Mouse (Mus musculus) forebrain, embryonic 15.5 days (tissue): ENCODE results near the gene Ndufa13. TPM values are rescaled to one million over a fixed set of nuclear protein-coding genes. Genes with fewer than 3 reads are reported as not detected.

Experiments used
- ATAC-seq: fragments of 200-750 bp; cut with Nextera tagmentation; replicated peaks from 2 replicates; pipeline ENCODE4 v1.8.0; 2017; ENCODE audit warnings: mild to moderate bottlenecking, moderate TSS enrichment, moderate library complexity
- H3K27ac ChIP-seq: fragments of 300-500 bp; sonication (generic); replicated peaks from 2 replicates; pipeline ENCODE4 v1.5.1; 2015; ENCODE audit warnings: mild to moderate bottlenecking, inconsistent platforms
- H3K27me3 ChIP-seq: fragments of 300-500 bp; sonication (generic); 2 replicates; pipeline ENCODE4 v1.6.1; 2015; ENCODE audit warnings: inconsistent platforms
- H3K36me3 ChIP-seq: fragments of 300-500 bp; sonication (generic); 2 replicates; pipeline ENCODE4 v1.6.1; 2015; ENCODE audit warnings: mild to moderate bottlenecking, inconsistent platforms
- H3K4me1 ChIP-seq: fragments of 300-500 bp; sonication (generic); 2 replicates; pipeline ENCODE4 v1.6.1; 2015; ENCODE audit warnings: inconsistent platforms
- H3K4me2 ChIP-seq: fragments of 300-500 bp; sonication (generic); replicated peaks from 2 replicates; pipeline ENCODE4 v1.6.1; 2015; ENCODE audit warnings: mild to moderate bottlenecking, inconsistent platforms
- H3K4me3 ChIP-seq: fragments of 300-500 bp; sonication (generic); 2 replicates; pipeline ENCODE4 v1.5.1; 2015; ENCODE audit warnings: mild to moderate bottlenecking, inconsistent platforms
- H3K9ac ChIP-seq: fragments of 300-500 bp; sonication (generic); replicated peaks from 2 replicates; pipeline ENCODE4 v1.6.1; 2015; ENCODE audit warnings: mild to moderate bottlenecking, inconsistent platforms
- H3K9me3 ChIP-seq: fragments of 300-500 bp; sonication (generic); 2 replicates; pipeline ENCODE4 v1.6.1; 2016; ENCODE audit warnings: inconsistent platforms
- WGBS: fragments of 180-500 bp; shearing (Covaris S2); methylation state at CpG from one replicate; pipeline ENCODE4 v1.1.7; 2015; ENCODE audit warnings: mixed read lengths; 5-methylcytosine and 5-hydroxymethylcytosine counted together
- polyA plus RNA-seq: library from polyadenylated mRNA; unstranded; fragments of >200 nt; fragmentation: Nextera tagmentation; extraction: Ambion mirVana; gene quantifications from 2 replicates; pipeline ENCODE4 v1.2.1, GENCODE M21; 2015

Gene Ndufa13
- polyA plus RNA-seq, 1 experiment from 2014 or later: 173 TPM

DNA sequence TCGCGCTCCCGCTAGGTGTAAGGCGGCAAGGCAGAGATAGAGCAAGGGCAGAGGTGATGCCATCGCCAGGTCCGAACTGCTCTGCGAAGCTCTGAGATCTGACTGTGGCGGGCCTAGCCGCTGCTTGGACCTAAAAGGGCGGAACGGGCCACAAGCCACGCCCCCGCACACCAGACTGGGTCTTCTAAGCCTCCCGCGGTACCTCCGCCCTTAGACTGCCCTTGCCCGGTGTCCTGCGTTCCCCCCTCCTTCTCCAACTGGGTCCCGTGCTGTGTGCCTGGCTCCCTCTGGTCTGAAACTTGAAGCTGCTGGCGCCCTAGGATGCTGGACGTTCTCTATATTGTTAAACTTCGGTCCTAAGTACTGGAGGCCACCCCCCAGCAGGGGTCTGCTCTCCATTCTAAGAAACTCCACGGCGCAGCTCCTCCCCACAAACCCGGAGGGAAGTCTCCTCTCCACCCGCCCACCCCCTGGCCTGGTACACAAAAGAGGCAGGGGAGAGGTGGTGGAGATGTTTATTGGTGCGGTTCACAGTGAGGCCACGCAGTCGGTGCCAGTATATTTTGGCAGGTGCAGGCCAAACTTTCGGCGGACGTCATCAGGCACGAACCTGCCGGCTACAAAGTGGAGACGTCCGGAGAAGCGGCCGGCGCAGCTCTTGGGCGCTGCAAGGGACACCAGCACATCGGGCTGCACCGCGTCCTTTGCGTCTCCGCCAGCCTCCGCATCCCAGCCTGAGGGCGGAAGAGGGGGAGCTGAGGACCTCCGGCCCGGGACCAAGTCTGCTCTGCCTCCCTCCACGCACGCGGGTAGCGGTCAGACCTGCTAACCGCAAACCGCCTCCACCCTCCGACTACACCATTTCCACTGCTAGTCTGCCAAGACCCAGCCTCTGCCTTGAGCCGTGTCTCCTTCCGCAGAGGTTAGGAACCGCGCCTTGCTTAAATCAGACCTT lies 14.8 kb downstream of the Ndufa13 start, which contains the start of gene Cilp2:
Gene Cilp2, minus strand, starts transcription at position 399 of the 955 bp plus-strand sequence.
- Histone ChIP-seq H3K9ac (peak within 1 kb of the TSS; percentile 29; the same call in 1 of the 2 replicates), H3K4me2 (peak within 1 kb of the TSS; percentile 41), H3K27me3 (peaks cover 83% of the 10 kb centered on the region), H3K4me1 (peaks cover 52% of the 10 kb centered on the region), H3K36me3 (no peaks in the 10 kb centered on the region), H3K9me3 (no peaks in the 10 kb centered on the region), H3K4me3 (peak within 1 kb of the TSS; percentile 27), H3K27ac (no peak within 1 kb of the TSS)
- ATAC-seq: no peak
- WGBS: under 1% methylated on average over 60 of the region's 60 CpGs

GRCm38 (mm10) chr8:69884141-69884540 lies 18.2 kb downstream of the Ndufa13 start:
- Histone ChIP-seq H3K4me1 (peaks cover 56% of the 10 kb centered on the region), H3K4me3 (no peak overlapping the region), H3K27ac (no peak overlapping the region), H3K9me3 (no peaks in the 10 kb centered on the region), H3K4me2 (no peak overlapping the region), H3K9ac (no peak overlapping the region), H3K36me3 (no peaks in the 10 kb centered on the region), H3K27me3 (peaks cover 98% of the 10 kb centered on the region)
- WGBS: 56% methylated on average over 13 of the region's 13 CpGs
- ATAC-seq: no peak

- 0 out of 2 replicates have a peak, but pooled peaks have one; percentile 3 for ATAC-seq
- Histone ChIP-seq H3K4me1 (peaks cover 45% of the 10 kb centered on the region), H3K4me2 (peak overlapping the region; percentile 50; the same call in 1 of the 2 replicates), H3K27me3 (peaks cover 86% of the 10 kb centered on the region), H3K9me3 (no peaks in the 10 kb centered on the region), H3K27ac (no peak overlapping the region), H3K4me3 (peak overlapping the region; percentile 46), H3K9ac (no peak overlapping the region), H3K36me3 (no peaks in the 10 kb centered on the region)
- 9% methylated on average over 52 of the region's 52 CpGs for WGBS
Measured at GRCm38 (mm10) chr8:69882833-69883600, 19.3 kb downstream of the Ndufa13 start.

- peak overlapping the region; percentile 50 for H3K4me2 ChIP-seq
- peak; percentile 60 for ATAC-seq
- 6% methylated on average over 98 of the region's 103 CpGs for WGBS
- no peak overlapping the region for H3K27ac ChIP-seq
- peak overlapping the region; percentile 29 for H3K9ac ChIP-seq
- no peaks in the 10 kb centered on the region for H3K36me3 ChIP-seq
- H3K4me1 ChIP-seq: peaks cover 37% of the 10 kb centered on the region
- no peaks in the 10 kb centered on the region for H3K9me3 ChIP-seq
- H3K27me3 ChIP-seq: peaks cover 78% of the 10 kb centered on the region
- H3K4me3 ChIP-seq: peak overlapping the region; percentile 46
Measured at GRCm38 (mm10) chr8:69882021-69882756, 20.2 kb downstream of the Ndufa13 start.

- H3K27me3 ChIP-seq: peaks cover 74% of the 10 kb centered on the region
- peak overlapping the region; percentile 29; the same call in 1 of the 2 replicates for H3K9ac ChIP-seq
Measured at GRCm38 (mm10) chr8:69881261-69881865, 21.0 kb downstream of the Ndufa13 start.

DNA sequence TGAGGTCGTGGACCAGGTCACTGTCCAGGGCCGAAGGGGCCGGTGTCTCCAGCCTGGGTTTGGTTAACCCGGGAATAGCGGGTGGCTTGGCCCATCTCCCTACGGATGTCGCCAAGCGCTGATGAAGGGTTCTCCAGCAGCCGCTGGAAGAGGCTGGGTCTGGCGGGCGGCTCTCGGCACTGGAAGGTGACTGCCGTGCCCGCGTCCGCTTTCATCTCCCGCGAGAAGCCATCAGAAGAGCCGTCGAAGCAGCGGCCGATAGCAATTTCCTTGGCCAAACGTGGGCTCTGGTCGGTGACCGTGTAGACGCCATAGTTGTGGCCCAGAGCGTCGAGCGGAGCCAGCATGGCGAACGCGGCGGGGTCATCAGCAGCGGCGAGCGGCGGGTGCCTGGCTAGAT lies 21.5 kb downstream of the Ndufa13 start:
- Histone ChIP-seq H3K9ac (no peak overlapping the region), H3K27me3 (peaks cover 68% of the 10 kb centered on the region)
- WGBS: 11% methylated on average over 37 of the region's 37 CpGs

More at GRCm38 (mm10) chr8:69881261-69881865, 21.0 kb downstream of the Ndufa13 start:
- peak overlapping the region; percentile 46 for H3K4me3 ChIP-seq
- ATAC-seq: peak; percentile 29
- WGBS: 20% methylated on average over 79 of the region's 79 CpGs
- no peaks in the 10 kb centered on the region for H3K36me3 ChIP-seq
- no peaks in the 10 kb centered on the region for H3K9me3 ChIP-seq
- no peak overlapping the region for H3K27ac ChIP-seq
- peak overlapping the region; percentile 50 for H3K4me2 ChIP-seq
- H3K4me1 ChIP-seq: peaks cover 30% of the 10 kb centered on the region

GRCm38 (mm10) chr8:69879678-69880077 lies 22.7 kb downstream of the Ndufa13 start:
- no peak overlapping the region for H3K4me2 ChIP-seq
- whole genome bisulfite sequencing: 65% methylated on average over 8 of the region's 8 CpGs
- H3K27ac ChIP-seq: no peak overlapping the region
- no peak for ATAC-seq
- no peaks in the 10 kb centered on the region for H3K9me3 ChIP-seq
- H3K36me3 ChIP-seq: no peaks in the 10 kb centered on the region
- peaks cover 57% of the 10 kb centered on the region for H3K27me3 ChIP-seq
- H3K4me1 ChIP-seq: peaks cover 23% of the 10 kb centered on the region
- H3K4me3 ChIP-seq: no peak overlapping the region
- no peak overlapping the region for H3K9ac ChIP-seq

More for the DNA sequence above, 21.5 kb downstream of the Ndufa13 start:
- Histone ChIP-seq H3K4me2 (peak overlapping the region; percentile 50), H3K4me3 (peak overlapping the region; percentile 46), H3K4me1 (peaks cover 26% of the 10 kb centered on the region), H3K36me3 (no peaks in the 10 kb centered on the region), H3K27ac (no peak overlapping the region), H3K9me3 (no peaks in the 10 kb centered on the region)
- no peak for ATAC-seq

- H3K27ac ChIP-seq: no peak overlapping the region
- H3K4me3 ChIP-seq: no peak overlapping the region
- ATAC-seq: no peak
- peaks cover 23% of the 10 kb centered on the region for H3K4me1 ChIP-seq
- no peaks in the 10 kb centered on the region for H3K36me3 ChIP-seq
- H3K27me3 ChIP-seq: peaks cover 40% of the 10 kb centered on the region
- H3K9ac ChIP-seq: no peak overlapping the region
- WGBS: 57% methylated on average over 3 of the region's 3 CpGs
- H3K4me2 ChIP-seq: no peak overlapping the region
- no peaks in the 10 kb centered on the region for H3K9me3 ChIP-seq
Measured at GRCm38 (mm10) chr8:69877992-69878391, 24.4 kb downstream of the Ndufa13 start.

DNA sequence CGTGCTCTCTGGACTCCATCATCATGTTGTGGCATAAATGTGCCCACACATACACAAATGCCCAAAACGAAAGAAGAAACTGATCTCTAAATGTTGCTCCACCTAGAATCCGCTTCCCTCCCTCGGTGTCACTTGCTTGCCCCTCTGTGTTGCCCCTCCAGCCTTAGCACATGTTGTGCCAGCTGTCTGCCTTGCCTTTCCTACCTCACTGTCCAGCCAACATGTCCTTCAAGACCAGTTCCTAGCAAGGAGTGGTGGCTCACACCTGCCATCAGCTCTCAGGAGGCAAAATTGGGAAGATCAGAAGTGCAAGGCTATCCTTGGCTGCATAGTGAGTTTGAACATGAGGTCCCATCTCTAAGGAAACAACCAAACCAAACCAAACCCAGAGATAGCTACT lies 25.0 kb downstream of the Ndufa13 start:
- no peak for ATAC-seq
- no peak overlapping the region for H3K4me3 ChIP-seq
- peaks cover 34% of the 10 kb centered on the region for H3K27me3 ChIP-seq
- 80% methylated on average over 4 of the region's 4 CpGs for WGBS
- peaks cover 21% of the 10 kb centered on the region for H3K4me1 ChIP-seq
- H3K9me3 ChIP-seq: no peaks in the 10 kb centered on the region
- no peak overlapping the region for H3K4me2 ChIP-seq
- no peak overlapping the region for H3K9ac ChIP-seq
- no peak overlapping the region for H3K27ac ChIP-seq
- H3K36me3 ChIP-seq: no peaks in the 10 kb centered on the region

DNA sequence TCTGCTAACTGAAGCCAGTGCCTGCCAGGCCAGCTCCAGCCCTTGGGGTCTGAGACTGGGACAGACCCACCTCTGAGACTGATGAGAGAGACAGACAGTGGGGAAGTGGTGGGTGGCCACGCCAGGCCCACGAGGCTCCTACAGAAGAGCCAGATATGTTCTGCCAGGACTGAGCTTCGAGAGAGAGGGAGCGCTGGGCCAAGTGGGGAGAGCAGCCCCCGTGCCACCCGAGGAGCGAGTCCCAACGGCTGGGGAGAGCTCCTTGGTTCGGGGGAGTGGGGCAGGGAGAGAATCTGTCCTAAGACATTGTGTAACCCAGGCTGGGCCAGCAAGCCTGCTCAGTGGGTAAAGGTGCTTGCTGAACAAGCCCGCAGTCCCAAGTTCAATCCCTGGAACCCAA lies 25.4 kb downstream of the Ndufa13 start:
- Histone ChIP-seq H3K4me1 (peaks cover 16% of the 10 kb centered on the region), H3K27me3 (peaks cover 30% of the 10 kb centered on the region)
- 81% methylated on average over 10 of the region's 10 CpGs for WGBS

GRCm38 (mm10) chr8:69876097-69876496 lies 26.3 kb downstream of the Ndufa13 start:
- 46% methylated on average over 10 of the region's 10 CpGs for WGBS
- ATAC-seq: no peak
- Histone ChIP-seq H3K9ac (no peak overlapping the region), H3K4me2 (no peak overlapping the region), H3K36me3 (no peaks in the 10 kb centered on the region), H3K4me3 (no peak overlapping the region), H3K27me3 (peaks cover 21% of the 10 kb centered on the region), H3K27ac (no peak overlapping the region), H3K4me1 (peaks cover 8% of the 10 kb centered on the region), H3K9me3 (no peaks in the 10 kb centered on the region)

More for the DNA sequence above, 25.4 kb downstream of the Ndufa13 start:
- Histone ChIP-seq H3K4me2 (no peak overlapping the region), H3K9ac (no peak overlapping the region), H3K4me3 (no peak overlapping the region), H3K36me3 (no peaks in the 10 kb centered on the region), H3K9me3 (no peaks in the 10 kb centered on the region), H3K27ac (no peak overlapping the region)
- no peak for ATAC-seq
